Mouse (Mus musculus): ENCODE measurements around the gene Ankrd54.

Gene Ankrd54

DNA sequence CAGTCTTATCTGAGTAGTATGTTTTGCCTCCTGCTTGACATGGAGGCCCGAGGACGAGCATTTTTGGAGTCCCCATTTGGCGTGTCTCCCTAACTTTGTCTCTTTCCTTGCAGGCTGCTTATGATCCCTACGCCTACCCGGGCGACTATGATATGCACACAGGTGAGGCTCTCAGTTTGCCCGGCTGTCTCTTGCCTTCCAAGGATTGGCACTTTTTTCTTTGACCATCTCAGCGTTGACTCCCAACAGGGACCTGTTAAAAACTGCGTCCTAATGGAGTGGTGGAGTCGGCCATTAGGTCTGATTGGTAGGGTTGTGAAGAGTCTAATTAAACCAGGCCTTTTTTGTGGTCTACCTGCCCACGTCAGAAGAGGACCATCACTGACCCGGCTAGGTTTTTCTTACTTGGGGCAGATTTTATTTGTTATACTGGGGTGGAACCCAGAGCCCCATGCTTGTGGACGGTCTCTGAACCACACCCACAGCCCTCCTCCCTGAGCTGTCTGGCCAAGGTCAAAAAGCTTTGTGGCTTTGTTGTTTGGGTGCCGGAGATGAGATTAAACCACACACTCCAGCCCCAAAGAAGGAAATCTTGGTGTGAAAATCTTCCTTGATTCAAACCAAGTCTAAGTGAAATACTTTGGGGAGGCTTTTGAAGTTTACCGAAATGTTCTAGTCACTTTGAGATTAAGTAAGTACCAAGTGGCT is 13.1 kb upstream of the Ankrd54 start:
- DNase-seq (ENCODE audit: low spot score in 2 of 2): no peak

DNA sequence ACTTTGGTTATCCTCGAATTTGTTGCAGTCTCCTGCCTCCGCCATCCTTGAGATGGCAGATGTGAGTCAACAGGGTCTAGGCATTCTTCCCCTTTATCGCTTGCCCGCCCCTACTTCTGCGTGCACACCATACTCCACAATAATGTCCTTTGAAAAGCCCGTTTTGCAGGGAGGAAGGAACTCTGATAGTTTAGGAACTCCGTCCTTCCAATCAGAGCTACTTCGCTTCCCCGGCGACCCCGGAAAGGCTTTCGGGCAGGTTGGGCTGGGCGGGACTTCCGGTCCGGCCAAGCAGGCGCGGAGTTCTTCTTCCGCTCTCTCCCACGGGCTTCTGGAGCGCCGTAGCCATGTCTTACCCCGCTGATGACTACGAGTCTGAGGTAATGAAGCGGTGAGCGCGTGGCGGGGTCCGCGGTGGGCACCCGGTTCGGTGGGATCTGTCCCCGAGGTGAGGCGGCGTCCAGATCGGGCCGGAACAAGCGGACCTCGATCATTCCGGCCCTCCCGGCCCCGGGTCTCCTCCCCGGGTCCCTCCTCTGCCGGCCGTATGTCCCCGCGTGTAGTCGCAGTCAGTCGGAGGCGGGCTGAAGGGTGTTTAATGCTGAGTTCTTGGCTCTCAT is 12.3 kb upstream of the Ankrd54 start, which contains the start of gene Eif3l:
Gene Eif3l (plus strand): TSS at position 267 of the 620 bp plus-strand sequence.
- peak; percentile 88 to 90 for DNase-seq (ENCODE audit: low spot score in 2 of 2)

DNA sequence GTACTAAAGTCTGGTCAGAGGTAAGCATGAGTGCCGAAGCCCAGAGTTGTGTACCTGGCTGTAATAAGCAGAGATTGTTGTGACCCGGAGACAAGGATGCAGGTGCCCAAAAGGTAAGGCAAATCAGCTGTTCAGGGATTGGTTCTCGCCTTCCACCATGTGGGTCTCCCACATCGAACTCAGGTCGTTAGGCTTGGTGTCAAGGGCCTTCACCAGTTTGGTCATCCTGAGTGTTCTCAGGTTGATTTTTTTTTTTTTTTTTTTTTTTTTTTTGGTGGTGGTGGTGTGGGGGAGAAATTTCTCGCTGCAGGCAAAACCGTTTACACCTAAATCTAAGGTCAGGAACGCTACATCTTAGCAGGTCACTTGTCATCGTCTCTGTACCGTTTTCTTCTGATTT is 11.8 kb upstream of the Ankrd54 start:
- DNase-seq (ENCODE audit: low spot score in 2 of 2): no peak

DNA sequence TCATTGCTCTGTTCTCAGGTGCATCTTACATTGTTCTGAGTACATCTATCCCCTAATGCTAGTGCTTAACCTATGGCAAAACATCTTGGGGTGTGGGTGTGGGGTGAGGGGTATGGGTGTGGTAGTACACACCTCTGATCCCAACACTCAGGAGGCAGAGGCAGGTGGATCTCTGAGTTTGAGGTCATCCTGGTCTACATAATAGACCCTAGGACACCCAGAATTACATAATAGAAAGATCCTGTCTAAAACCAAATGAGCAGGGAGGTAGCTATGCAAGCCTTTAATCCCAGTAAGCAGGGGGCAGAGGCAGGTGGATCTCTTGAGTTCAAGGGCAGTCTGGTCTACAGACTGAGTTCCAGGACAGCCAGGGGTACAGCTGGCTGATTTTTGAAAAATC is 11.1 kb upstream of the Ankrd54 start:
- DNase-seq (ENCODE audit: low spot score in 2 of 2): no peak

DNA sequence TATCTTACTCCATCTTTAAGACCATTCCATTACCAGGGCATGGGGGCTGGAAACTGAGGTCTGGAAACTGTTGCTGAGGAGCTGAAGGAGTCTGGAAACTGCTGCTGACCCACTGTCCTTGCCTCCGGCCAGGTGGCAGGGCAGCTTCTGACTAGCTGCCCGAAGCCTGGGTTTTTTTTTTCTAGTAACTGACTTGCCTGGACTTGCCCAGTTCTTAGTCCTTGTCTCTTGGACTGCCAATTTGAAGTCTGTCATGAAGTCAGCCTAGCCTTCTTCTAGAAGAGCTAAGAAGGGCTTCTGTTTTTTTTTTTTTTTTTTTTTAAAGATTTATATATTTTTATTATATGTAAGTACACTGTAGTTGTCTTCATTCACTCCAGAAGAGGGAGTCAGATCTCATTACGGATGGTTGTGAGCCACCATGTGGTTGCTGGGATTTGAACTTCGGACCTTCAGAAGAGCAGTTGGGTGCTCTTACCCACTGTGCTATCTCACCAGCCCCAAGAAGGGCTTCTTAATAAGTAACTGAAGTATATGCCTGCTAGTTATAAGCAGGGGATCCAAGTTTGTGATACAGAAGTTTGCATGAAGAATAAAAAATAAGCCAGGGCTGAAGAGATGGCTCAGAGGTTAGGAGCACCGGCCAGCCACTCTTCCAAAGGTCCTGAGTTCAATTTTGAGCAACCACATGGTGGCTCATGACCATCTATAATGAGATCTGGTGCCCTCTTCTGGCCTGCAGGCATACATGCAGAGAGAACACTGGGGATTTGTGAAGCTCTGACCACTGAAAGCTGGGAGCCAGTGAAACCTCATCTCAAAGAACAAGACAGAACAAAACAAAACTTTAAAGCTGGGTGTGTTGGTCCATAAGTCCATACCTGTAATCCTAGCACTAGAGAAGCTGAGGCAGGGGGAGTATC is 8.7 kb upstream of the Ankrd54 start:
- DNase-seq (ENCODE audit: low spot score in 2 of 2): peak in 1 of 2 experiments; percentile 43

DNA sequence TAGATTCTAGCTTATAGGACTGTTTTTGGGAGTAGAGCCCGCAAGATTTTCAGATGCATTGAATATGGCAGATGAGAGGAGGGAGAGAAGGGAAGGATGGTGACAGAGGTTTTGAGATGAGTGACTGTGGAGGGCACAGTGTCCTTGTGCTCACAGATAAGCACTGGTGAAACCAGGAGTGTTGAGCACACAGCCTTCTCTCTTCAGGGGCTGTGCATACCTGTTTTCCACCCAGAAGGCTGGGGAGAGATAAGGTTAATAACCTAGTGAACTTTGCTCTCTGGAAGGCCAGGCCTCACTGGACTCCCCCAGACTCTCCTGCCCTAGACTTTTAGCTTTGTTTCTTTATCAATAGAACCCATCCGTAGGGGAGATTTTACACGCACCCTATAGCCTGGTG is 5.7 kb upstream of the Ankrd54 start:
- no peak for DNase-seq (ENCODE audit: low spot score in 2 of 2)

DNA sequence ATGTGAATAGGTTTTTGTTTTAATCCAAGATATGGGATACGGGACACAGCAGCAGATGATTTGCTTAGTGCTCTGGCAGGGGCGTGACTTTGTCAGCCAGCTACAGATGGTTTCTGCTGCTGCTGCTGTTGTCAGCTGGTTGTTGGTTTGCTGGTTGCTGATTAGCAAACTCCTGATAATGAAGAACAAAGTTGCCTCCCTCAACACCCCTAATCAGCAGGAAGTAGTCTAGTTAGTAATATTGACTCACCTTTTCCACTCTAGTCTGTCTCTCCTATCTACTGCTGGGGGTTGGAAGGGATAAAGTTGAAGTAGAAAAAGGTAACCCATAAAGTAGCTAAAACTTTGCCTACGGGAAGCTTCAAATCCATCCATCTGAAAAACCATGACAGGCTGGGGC is 4.9 kb upstream of the Ankrd54 start:
- no peak for DNase-seq (ENCODE audit: low spot score in 2 of 2)

DNA sequence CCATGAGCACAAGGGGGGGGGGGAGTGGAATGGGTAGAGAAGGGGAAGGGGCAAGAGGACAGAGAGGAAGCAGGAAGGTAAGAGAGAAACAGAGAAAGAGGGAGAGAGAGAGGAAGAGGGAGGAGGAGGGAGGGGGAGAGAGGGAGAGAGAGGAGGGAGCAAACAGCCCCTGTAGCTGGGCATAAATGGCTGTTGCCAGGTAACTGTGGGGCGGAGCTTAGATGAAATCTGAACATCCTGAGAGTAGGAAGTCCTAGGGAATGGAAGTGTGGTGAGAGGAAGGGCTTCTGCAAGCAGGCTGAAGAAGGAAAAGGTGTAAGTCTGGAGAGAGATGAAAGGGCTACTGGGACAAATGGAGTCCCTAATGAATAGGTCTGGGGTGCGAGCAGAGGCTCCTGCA is 3.6 kb upstream of the Ankrd54 start:
- DNase-seq (ENCODE audit: low spot score in 2 of 2): no peak

DNA sequence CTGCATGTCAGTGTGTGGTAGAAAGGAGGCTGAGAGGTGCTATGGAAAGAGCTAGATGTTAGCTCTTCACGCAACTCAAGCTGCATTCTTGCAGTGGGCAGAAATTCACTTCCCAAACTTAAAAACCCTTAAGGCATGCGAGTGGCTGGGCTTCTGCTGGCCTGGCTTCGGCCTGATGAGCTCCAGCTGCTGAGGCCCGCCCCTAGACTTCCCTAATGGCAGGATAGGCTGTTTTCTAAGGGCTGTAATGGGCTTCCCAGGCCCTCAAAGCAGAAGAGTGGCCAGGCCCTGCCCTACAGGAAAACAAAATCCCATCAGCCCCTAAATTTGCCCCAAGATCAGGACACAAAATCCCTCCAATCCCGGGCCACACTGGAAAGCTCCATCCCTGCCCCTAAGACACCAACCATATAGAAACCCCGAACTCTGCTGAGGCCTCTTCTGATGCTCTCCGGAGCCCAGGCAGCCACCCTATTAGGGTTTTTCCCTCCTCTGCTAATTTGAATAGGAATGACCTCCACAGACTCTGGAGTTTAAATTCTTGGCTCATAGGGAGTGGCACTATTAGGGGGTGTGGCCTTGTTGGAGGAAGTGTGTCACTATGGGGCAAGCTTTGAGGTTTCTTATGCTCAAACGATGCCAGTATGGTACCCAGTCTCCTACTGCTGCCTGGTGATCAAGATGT is 2.5 kb upstream of the Ankrd54 start:
- no peak for DNase-seq (ENCODE audit: low spot score in 2 of 2)

DNA sequence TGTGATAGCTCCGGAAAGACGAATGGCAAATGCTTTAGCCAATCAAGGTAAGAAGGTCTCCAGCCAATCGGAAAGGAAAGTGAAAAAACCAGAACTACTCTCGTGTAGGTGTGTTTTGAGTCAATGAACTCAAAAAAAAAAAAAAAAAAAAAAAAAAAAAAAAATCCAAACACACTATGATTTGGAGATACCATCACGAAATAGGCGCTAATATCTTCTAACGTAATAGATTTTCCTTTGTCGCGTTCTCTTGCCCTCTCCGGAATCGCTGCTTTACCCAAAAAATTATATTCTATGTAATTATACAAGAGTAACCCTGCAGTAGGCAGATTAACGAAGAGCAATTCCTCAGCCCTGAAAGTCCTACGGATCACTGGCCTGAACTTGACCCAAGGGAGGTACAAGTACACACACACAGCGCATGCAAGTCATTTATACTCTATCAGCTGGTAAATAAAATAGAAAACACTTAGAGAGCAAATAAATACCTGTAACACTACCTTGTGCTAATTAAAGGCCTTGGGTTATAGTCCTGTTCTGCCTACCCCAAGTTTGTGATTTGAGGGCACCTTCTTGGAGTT is 557 bp upstream of the Ankrd54 start:
- no peak for DNase-seq (ENCODE audit: low spot score in 2 of 2)

DNA sequence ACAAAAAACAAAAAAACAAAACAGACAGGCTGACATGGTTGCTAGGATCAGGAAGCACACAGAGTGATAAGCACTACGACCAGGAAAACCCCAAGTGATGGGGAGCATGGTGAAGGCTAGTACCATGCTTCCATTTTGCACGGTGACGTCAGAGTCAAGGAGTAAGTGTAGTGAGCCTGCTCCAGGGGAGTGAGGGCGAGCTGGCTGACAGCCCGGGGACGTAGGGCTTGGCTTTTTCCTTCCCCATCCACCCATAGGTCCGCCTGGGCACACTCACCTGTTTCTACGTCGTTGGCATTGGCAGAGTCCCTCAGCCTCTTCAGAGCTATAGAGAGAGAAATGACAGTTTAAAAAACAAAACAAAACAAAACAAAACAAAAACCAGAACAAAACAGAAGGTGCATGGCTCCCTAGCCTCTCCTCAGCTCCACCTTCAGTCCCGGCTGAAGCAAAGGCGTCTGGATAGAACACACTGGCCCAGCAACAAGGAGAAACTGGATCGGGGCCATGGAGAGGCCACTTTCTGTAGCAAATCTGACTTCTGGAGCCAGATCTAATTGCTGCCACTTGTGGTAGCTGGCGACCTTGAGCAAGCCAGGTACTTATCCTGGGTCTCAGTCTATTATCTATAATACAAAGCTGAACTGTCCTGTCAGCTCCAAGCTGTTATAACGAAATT is 1.7 kb downstream of the Ankrd54 start:
- DNase-seq (ENCODE audit: low spot score in 2 of 2): no peak

DNA sequence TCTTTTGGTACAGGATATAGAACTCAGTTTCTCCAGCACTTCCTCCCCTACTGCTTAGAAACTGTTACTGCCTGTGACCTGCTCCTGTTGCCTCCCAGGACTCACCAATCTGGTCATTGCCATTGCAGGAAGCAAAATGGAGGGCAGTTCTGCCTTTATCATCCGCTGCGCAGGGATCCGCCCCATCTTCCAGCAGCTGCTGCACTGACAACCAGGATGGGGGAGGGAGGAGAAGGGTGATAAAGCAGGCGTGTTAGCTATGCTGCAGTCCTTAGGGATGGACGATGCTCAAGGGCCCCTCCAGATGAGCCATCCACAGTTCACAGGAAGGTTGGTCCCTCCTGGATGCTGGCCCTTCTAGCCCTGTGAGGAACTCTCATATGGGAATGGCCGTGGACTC is 4.8 kb downstream of the Ankrd54 start:
- DNase-seq (ENCODE audit: low spot score in 2 of 2): no peak

DNA sequence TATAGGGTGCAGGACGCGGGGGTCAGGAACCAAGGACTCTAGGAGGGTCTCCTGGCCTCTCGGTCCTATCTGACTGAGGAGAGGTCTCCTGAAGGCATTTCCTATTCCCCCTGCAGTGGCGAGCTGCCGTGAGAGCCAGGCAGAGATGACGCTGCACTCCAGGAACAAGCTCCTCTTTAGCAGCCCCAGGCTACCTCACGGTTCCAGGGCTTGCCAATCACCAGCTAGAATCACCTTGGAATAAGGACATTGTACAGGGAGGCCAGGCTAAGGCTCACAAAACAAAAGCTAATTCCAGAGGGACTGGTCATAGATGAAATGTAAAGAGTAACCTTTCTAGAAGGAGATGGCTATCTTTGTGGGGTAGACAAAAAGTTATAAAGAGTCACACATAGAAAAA is 6.1 kb downstream of the Ankrd54 start:
- DNase-seq (ENCODE audit: low spot score in 2 of 2): no peak

DNA sequence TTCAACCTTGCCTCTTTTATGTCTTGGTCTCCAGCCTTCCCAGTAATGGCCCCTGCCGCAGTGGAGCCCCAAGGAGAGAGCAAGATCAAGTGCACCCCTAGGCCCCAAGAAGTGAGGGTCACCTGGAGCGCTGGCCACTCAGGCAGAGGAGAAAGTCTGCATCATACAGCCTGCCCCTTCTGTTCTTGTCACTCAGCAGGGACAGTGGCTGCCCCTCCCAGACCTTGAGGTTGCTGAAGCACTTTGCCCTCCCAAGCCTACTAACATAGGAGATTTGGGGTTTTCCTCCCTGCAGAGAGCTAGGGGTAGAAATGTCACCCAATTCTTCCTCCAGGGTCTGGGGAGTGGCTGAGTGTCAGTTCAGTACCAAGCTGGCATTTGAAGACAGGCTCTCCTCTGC is 10.3 kb downstream of the Ankrd54 start:
- DNase-seq (ENCODE audit: low spot score in 2 of 2): no peak

DNA sequence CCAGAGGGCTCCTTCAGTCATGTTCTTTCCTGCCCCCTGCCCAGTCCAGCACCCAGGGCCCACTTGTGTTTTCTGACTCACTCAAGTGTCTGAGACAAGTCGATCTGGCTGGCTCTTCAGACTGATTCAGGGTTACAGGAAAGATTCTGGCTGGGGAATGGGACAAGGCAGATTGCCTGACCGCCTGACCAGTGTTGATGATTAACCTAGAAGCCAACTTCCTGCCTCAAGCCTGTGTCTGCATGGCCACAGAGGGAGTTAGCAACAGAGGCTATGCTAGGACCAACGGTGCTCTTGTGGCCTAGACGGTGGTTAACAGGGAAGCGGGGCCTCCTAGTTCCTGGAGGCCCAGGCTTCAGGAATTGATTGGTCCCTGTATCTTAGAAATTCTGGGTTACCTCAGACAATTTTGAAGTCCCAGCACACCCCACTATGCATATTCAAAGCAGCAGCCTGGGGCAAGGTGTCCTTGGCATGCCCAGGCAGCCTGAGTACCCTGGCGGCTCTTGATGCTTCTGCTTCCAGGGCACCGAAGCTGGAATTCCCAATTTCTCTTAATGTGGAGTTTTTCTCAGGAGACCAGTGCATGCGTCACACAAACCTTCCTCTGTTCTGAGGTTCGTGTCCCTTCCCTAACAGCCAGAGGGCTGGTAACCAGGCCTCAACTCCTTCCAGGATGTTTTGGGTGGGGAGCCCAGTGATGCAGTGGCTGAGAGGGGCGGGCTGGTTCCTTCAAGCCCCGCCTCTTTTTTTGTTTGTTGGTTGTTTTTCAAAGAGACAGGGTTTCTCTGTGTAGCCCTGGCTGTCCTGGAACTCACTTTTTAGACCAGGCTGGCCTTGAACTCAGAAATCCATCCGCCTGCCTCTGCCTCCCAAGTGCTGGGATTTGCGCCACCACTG is 11.0 kb downstream of the Ankrd54 start:
- DNase-seq (ENCODE audit: low spot score in 2 of 2): no peak

DNA sequence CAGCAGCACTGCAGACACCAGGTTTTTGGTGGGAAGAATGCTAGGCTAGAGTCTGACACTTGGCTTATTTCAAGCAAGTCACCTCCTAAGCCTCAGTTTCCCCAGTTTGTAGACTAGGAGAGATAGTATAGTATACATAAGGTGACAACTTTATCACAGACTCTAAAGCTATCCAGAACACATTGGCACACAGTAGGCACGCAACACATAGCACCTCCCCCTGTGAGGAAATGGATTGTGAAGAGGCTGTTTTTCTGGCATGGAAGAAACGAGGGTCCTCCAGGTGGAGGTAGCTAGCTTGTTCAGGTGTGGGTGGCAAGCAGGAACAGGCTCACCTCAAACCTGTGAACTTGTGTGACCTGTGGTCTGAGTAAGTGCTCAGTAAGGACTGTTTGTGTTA is 11.7 kb downstream of the Ankrd54 start:
- no peak for DNase-seq (ENCODE audit: low spot score in 2 of 2)

DNA sequence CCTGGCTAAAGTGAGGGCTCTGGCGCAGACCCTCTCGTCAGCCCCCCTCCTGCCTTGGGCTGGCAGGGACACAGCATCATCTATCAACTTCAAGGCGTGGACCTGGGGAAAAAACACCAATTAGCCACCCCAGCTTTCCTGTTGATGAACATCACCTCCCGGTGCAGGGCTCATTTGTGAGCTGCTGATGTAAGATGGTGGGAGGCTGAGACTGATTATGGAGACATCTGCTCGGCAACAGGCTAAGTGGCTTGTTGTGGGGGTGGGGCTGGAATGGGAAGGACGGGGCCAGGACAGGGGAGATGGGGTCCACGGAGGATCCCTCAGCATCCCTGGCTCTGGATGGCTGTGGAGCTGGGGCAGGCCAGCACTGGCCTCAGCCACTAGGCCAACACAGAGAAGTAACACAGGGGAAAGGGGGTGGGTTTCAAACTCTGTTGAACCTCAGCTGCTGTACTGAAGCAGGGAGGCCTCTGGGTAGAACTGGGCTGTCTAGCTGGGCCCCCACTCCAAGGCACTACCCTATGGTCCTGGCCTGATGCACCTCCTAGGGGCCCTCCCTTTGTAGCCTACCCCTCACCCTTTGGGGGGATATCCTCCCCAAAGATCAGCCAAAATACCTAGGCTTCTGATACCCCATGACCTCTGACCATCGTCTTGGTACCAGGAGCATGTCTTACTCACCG is 12.4 kb downstream of the Ankrd54 start:
- no peak for DNase-seq (ENCODE audit: low spot score in 2 of 2)

DNA sequence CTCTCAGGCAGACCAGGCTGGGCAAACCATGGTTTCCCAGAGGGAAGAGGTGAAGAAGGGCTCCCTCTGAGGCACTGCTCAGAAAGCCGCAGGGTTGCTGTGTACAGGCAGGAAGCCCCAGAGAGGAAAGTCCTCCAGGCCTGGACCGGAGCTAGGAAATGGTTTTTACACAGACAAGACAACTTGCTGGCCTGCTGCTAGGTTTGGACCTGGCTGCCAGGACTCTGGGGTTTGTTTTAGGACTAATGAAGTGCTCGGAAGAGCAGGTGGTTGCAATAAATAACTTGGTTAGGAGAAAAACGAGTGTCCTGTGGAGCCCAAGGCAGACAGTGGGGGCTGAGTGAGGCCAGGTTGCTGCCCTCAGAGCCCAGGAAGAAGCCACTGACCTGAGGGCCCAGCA is 14.5 kb downstream of the Ankrd54 start:
- DNase-seq (ENCODE audit: low spot score in 2 of 2): no peak

DNA sequence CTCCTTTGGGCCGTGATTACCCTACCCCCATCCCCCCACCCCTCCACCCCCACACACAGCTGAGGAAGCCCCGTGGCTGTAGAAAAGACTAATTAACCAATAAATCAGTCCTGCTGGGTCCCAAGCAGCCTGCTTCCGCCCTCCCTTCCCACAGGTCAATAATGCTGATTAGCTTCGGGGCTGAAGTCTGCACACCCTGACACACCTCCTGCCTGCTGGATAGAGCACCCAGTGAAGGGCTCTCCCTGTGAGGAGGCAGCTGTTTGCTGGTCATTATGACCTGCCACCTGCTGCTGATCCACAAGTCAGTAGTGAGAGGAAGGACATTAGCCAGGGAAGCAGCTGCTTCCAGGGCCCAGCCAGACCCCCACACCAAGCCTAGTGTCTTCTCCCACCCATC is 17.9 kb downstream of the Ankrd54 start:
- DNase-seq (ENCODE audit: low spot score in 2 of 2): no peak
